Mouse (Mus musculus) CH12.LX (cell line): Measurements from ENCODE around the gene Mtx1. TPM values are rescaled to one million over a fixed set of nuclear protein-coding genes. Genes with fewer than 3 reads are reported as not detected.
A peak's percentile ranks its signal among the peaks of the same experiment; 100 is the strongest.

Experiments
- DNase-seq: peaks from one replicate; pipeline ENCODE4 v3.0.0-alpha.2; 2013; ENCODE audit errors: extremely low read depth
- H3K27ac ChIP-seq: 2 replicates; pipeline ENCODE4 v1.5.1; 2012; ENCODE audit warnings: low read depth, mild to moderate bottlenecking, control low read depth, moderate library complexity; ENCODE audit not compliant: insufficient read depth
- H3K27me3 ChIP-seq: replicated peaks from 2 replicates; pipeline ENCODE3; 2012; ENCODE audit warnings: inconsistent platforms
- H3K36me3 ChIP-seq, 2 experiments: replicated peaks in 1 of 2; 2 replicates each; pipeline versions ENCODE3 to v1.6.1; 2012; ENCODE audit warnings: inconsistent platforms in 1 of 2, low read length in 1 of 2, mild to moderate bottlenecking in 1 of 2, mixed read lengths in 1 of 2, moderate library complexity in 1 of 2; ENCODE audit not compliant: control insufficient read depth in 1 of 2, insufficient read depth in 1 of 2
- H3K4me1 ChIP-seq, 2 experiments: 2 replicates each; pipeline ENCODE4 v1.6.1; 2012; ENCODE audit warnings: inconsistent platforms in 1 of 2, moderate library complexity in 1 of 2; ENCODE audit not compliant: insufficient read depth in 2 of 2, control insufficient read depth in 1 of 2
- H3K4me2 ChIP-seq: 2 replicates; pipeline ENCODE4 v1.6.1; 2012; ENCODE audit warnings: low read depth, mild to moderate bottlenecking, control low read depth; ENCODE audit not compliant: poor library complexity, insufficient read depth, severe bottlenecking
- H3K4me3 ChIP-seq, 3 experiments: fragments of 150-350 bp in 1 of 3; sonication (generic) in 1 of 3; replicated peaks in 1 of 3; 2 replicates each; pipeline versions ENCODE3 to v1.5.1; 2011 to 2012; ENCODE audit warnings: low read depth in 2 of 3, low read length in 2 of 3, mild to moderate bottlenecking in 2 of 3, moderate library complexity in 2 of 3, control low read depth in 1 of 3, improper control_type of control experiment in 1 of 3, inconsistent platforms in 1 of 3, mixed read lengths in 1 of 3; ENCODE audit not compliant: poor library complexity in 1 of 3
- H3K79me2 ChIP-seq: replicated peaks from 2 replicates; pipeline ENCODE4 v1.6.1; 2012; ENCODE audit warnings: mild to moderate bottlenecking, moderate library complexity; ENCODE audit not compliant: control insufficient read depth, poor library complexity, insufficient read depth, severe bottlenecking; ENCODE audit errors: extremely low read depth
- H3K9ac ChIP-seq: 2 replicates; pipeline ENCODE4 v1.6.1; 2012; ENCODE audit warnings: low read depth, mild to moderate bottlenecking, control low read depth, moderate library complexity; ENCODE audit not compliant: insufficient read depth
- H3K9me3 ChIP-seq: replicated peaks from 2 replicates; pipeline ENCODE3; 2012; ENCODE audit warnings: low read length, inconsistent platforms, mixed read lengths
- BHLHE40 ChIP-seq: IDR thresholded peaks from 2 replicates; pipeline ENCODE4 v1.6.1; 2011; ENCODE audit warnings: mild to moderate bottlenecking, low read depth, low read length, improper control_type of control experiment
- CHD1 ChIP-seq: IDR thresholded peaks from 2 replicates; pipeline ENCODE4 v1.6.1; 2012; ENCODE audit warnings: low read depth, low read length, improper control_type of control experiment, inconsistent platforms
- CHD2 ChIP-seq: IDR thresholded peaks from 2 replicates; pipeline ENCODE4 v1.6.1; 2011; ENCODE audit warnings: low read length, improper control_type of control experiment
- E2F4 ChIP-seq: IDR thresholded peaks from 2 replicates; pipeline ENCODE4 v1.6.1; 2011; ENCODE audit warnings: low read depth, low read length, improper control_type of control experiment; ENCODE audit not compliant: insufficient replicate concordance
- ETS1 ChIP-seq: conservative IDR thresholded peaks from 2 replicates; pipeline ENCODE4 v1.6.1; 2012; ENCODE audit warnings: low read depth, mild to moderate bottlenecking, inconsistent platforms, low read length, improper control_type of control experiment, moderate library complexity
- GABPA ChIP-seq: IDR thresholded peaks from 2 replicates; pipeline ENCODE4 v1.6.1; 2012; ENCODE audit warnings: low read depth, low read length, improper control_type of control experiment, inconsistent platforms; ENCODE audit not compliant: insufficient replicate concordance
- HCFC1 ChIP-seq: IDR thresholded peaks from 2 replicates; pipeline ENCODE4 v1.6.1; 2012; ENCODE audit warnings: low read depth, mild to moderate bottlenecking, inconsistent platforms, low read length, improper control_type of control experiment
- IRF4 ChIP-seq: IDR thresholded peaks from 2 replicates; pipeline ENCODE4 v1.6.1; 2014; ENCODE audit warnings: low read depth, mild to moderate bottlenecking, inconsistent platforms, low read length, improper control_type of control experiment
- JUND ChIP-seq: conservative IDR thresholded peaks from 2 replicates; pipeline ENCODE4 v1.6.1; 2011; ENCODE audit warnings: low read depth, low read length, improper control_type of control experiment
- KAT2A ChIP-seq: IDR thresholded peaks from 2 replicates; pipeline ENCODE4 v1.6.1; 2012; ENCODE audit warnings: low read length, improper control_type of control experiment, inconsistent platforms; ENCODE audit not compliant: insufficient replicate concordance
- MAFK ChIP-seq: IDR thresholded peaks from 2 replicates; pipeline ENCODE4 v1.6.1; 2011; ENCODE audit warnings: low read length, improper control_type of control experiment; ENCODE audit not compliant: insufficient replicate concordance
- MAZ ChIP-seq: IDR thresholded peaks from 2 replicates; pipeline ENCODE4 v1.6.1; 2012; ENCODE audit warnings: low read depth, mild to moderate bottlenecking, inconsistent platforms, low read length, improper control_type of control experiment, moderate library complexity
- MEF2A ChIP-seq: IDR thresholded peaks from 2 replicates; pipeline ENCODE4 v1.6.1; 2014; ENCODE audit warnings: low read depth, mild to moderate bottlenecking, inconsistent platforms, low read length, improper control_type of control experiment, borderline replicate concordance
- MXI1 ChIP-seq: IDR thresholded peaks from 2 replicates; pipeline ENCODE4 v1.6.1; 2011; ENCODE audit warnings: mild to moderate bottlenecking, low read depth, low read length, improper control_type of control experiment
- MYC ChIP-seq: IDR thresholded peaks from 2 replicates; pipeline ENCODE4 v1.6.1; 2011; ENCODE audit warnings: low read depth, mild to moderate bottlenecking, improper control_type of control experiment, low read length
- NRF1 ChIP-seq: IDR thresholded peaks from 2 replicates; pipeline ENCODE4 v1.6.1; 2014; ENCODE audit warnings: low read depth, mild to moderate bottlenecking, inconsistent platforms, low read length, improper control_type of control experiment, moderate library complexity
- PAX5 ChIP-seq: IDR thresholded peaks from 2 replicates; pipeline ENCODE4 v1.6.1; 2012; ENCODE audit warnings: low read length, inconsistent platforms, mixed read lengths
- POLR2A ChIP-seq: IDR thresholded peaks from 2 replicates; pipeline ENCODE4 v1.6.1; 2011; ENCODE audit warnings: low read depth, mild to moderate bottlenecking, improper control_type of control experiment, low read length
- POLR2AphosphoS2 ChIP-seq: IDR thresholded peaks from 2 replicates; pipeline ENCODE4 v1.6.1; 2011; ENCODE audit warnings: low read depth, low read length, improper control_type of control experiment
- RAD21 ChIP-seq: IDR thresholded peaks from 2 replicates; pipeline ENCODE4 v1.6.1; 2011; ENCODE audit warnings: low read depth, mild to moderate bottlenecking, low read length, improper control_type of control experiment, moderate library complexity
- SIN3A ChIP-seq: IDR thresholded peaks from 2 replicates; pipeline ENCODE4 v1.6.1; 2012; ENCODE audit warnings: low read length, improper control_type of control experiment, inconsistent platforms
- SMC3 ChIP-seq: IDR thresholded peaks from 2 replicates; pipeline ENCODE4 v1.6.1; 2011; ENCODE audit warnings: low read depth, low read length, improper control_type of control experiment
- TBP ChIP-seq: conservative IDR thresholded peaks from 2 replicates; pipeline ENCODE4 v1.6.1; 2011; ENCODE audit warnings: low read depth, low read length, improper control_type of control experiment
- UBTF ChIP-seq: IDR thresholded peaks from 2 replicates; pipeline ENCODE4 v1.6.1; 2012; ENCODE audit warnings: low read depth, mild to moderate bottlenecking, inconsistent platforms, low read length, improper control_type of control experiment, moderate library complexity
- USF1 ChIP-seq: IDR thresholded peaks from 2 replicates; pipeline ENCODE4 v1.6.1; 2014; ENCODE audit warnings: low read depth, mild to moderate bottlenecking, inconsistent platforms, low read length, improper control_type of control experiment
- USF2 ChIP-seq: conservative IDR thresholded peaks from 2 replicates; pipeline ENCODE4 v1.6.1; 2011; ENCODE audit warnings: low read depth, low read length, improper control_type of control experiment
- ZC3H11A ChIP-seq: IDR thresholded peaks from 2 replicates; pipeline ENCODE4 v1.6.1; 2012; ENCODE audit warnings: low read depth, mild to moderate bottlenecking, inconsistent platforms, low read length, improper control_type of control experiment
- ZKSCAN1 ChIP-seq: IDR thresholded peaks from 2 replicates; pipeline ENCODE4 v1.6.1; 2012; ENCODE audit warnings: low read depth, inconsistent platforms, low read length, improper control_type of control experiment, borderline replicate concordance
- dilution Hi-C: fragments of 300-500 bp; cut with MboI; formaldehyde crosslinking; loops from 2 replicates; pipeline ENCODE4 v1.14.3; 2020; ENCODE audit warnings: low sequenced_read_pairs; ENCODE audit not compliant: extremely low pct_unique_long_range_greater_than_20kb, extremely low pct_ligation_motif_present
- in situ Hi-C: fragments of 300-500 bp; cut with MboI; formaldehyde crosslinking; loops from 3 replicates; pipeline ENCODE4 v1.14.3; 2019; ENCODE audit warnings: low sequenced_read_pairs, low pct_ligation_motif_present, low pct_unique_long_range_greater_than_20kb, mixed read lengths
- polyA plus RNA-seq: library from polyadenylated mRNA; unstranded; fragments of >175 nt; gene quantifications from 2 replicates; pipeline ENCODE4 v1.2.1, GENCODE M21; 2012; ENCODE audit warnings: low read depth; ENCODE audit not compliant: insufficient read length
- total RNA-seq, 2 experiments: library from RNA; depleted of rRNA; stranded (reverse); fragments of 300-350 nt in 1 of 2; fragments of >200 nt in 1 of 2; gene quantifications; 2 replicates each; pipeline ENCODE4 v1.2.3; 2012 to 2014

The Mtx1 gene
- total and polyA plus RNA-seq, 3 experiments: 162 to 299 (median 205) TPM

DNA sequence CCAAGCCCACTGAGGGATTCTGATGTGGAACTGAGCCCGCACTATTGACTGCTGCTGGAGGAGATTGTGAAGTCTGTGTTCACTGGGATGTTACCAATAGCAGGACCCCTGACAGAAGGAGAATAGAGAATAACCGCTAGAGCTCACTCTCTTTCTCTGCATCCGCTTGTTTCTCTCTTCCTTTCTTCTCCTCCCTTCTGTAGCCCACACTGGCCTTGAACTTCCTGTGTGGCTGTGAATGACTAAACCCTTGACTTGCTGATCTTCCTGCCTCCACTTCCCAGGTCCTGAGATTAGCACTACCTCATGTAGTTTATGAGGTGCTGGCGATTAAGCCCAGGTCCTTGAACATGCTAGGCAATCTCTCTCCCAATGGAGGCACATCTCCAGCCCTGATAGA is 20.6 kb upstream of the Mtx1 start:
- no peak for DNase-seq
- peak overlapping the region; percentile 86 for H3K4me2 ChIP-seq
- peaks cover 10 to 78% of the 10 kb centered on the region in 2 experiments for H3K4me1 ChIP-seq
- peak overlapping the region; percentile 47 for H3K27ac ChIP-seq
- H3K9me3 ChIP-seq: no peaks in the 10 kb centered on the region
- H3K27me3 ChIP-seq: no peaks in the 10 kb centered on the region
- peak overlapping the region; percentile 90 for H3K9ac ChIP-seq
- dilution Hi-C loops: no loop called here
- TF ChIP-seq E2F4 (no peak), USF1 (no peak), JUND (no peak), POLR2A (peak; percentile 22), KAT2A (no peak)
- TF ChIP-seq, all 38 proteins: peak for 1
- in situ Hi-C loops: loop anchor here (5.0 kb wide), 1 partner anchor 50 kb away; no protein-coding TSS in a partner anchor
- peak overlapping the region; percentile 75 to 84 (median 80) for H3K4me3 ChIP-seq
- H3K36me3 ChIP-seq: peaks cover 14 to 27% of the 10 kb centered on the region in 2 experiments
- peaks cover 17% of the 10 kb centered on the region for H3K79me2 ChIP-seq

- no peaks in the 10 kb centered on the region for H3K9me3 ChIP-seq
- peak within 1 kb of the TSS; percentile 75 to 84 (median 80) for H3K4me3 ChIP-seq
- in situ Hi-C loops (loop anchor here (5.0 kb wide), 1 partner anchor 51 kb away; no protein-coding TSS in a partner anchor), dilution Hi-C loops (no loop called here)
- H3K36me3 ChIP-seq: peaks cover 22 to 36% of the 10 kb centered on the region in 2 experiments
- H3K4me1 ChIP-seq: peaks cover 10 to 72% of the 10 kb centered on the region in 2 experiments
- H3K79me2 ChIP-seq: peaks cover 17% of the 10 kb centered on the region
- no peaks in the 10 kb centered on the region for H3K27me3 ChIP-seq
- peak within 1 kb of the TSS; percentile 90 for H3K9ac ChIP-seq
- peak within 1 kb of the TSS; percentile 48 for H3K27ac ChIP-seq
- DNase-seq: peak; percentile 94
- H3K4me2 ChIP-seq: peak within 1 kb of the TSS; percentile 87
- TF ChIP-seq BHLHE40: no peak; the same call in 1 of the 2 replicates
- no peak for TF ChIP-seq MAZ
- no peak; the same call in 1 of the 2 replicates for TF ChIP-seq IRF4
- peak; percentile 20; the same call in 1 of the 2 replicates for TF ChIP-seq GABPA
- peak; percentile 56 for TF ChIP-seq RAD21
- 0 out of 2 replicates have a peak, but pooled peaks have one; percentile 15 for TF ChIP-seq MEF2A
- peak; percentile 66; the same call in 1 of the 2 replicates for TF ChIP-seq E2F4
- TF ChIP-seq USF2: no peak
- TF ChIP-seq NRF1: peak; percentile 87
- TF ChIP-seq MYC: peak; percentile 92; the same call in 1 of the 2 replicates
- peak; percentile 86 for TF ChIP-seq SIN3A
- peak; percentile 87 for TF ChIP-seq POLR2A
- TF ChIP-seq CHD2: no peak
- TF ChIP-seq TBP: peak; percentile 64
- no peak for TF ChIP-seq PAX5
- peak; percentile 60; the same call in 1 of the 2 replicates for TF ChIP-seq UBTF
- no peak for TF ChIP-seq ZKSCAN1
- TF ChIP-seq MAFK: no peak
- no peak for TF ChIP-seq CHD1
- TF ChIP-seq HCFC1: peak; percentile 76
- TF ChIP-seq KAT2A: peak; percentile 64; the same call in 1 of the 2 replicates
- no peak; the same call in 1 of the 2 replicates for TF ChIP-seq POLR2AphosphoS2
- no peak for TF ChIP-seq ZC3H11A
- TF ChIP-seq JUND: no peak
- peak; percentile 60 for TF ChIP-seq SMC3
- TF ChIP-seq MXI1: peak; percentile 88; the same call in 1 of the 2 replicates
- no peak for TF ChIP-seq ETS1
Observed at GRCm38 (mm10) chr3:89246261-89247100, 19.6 kb upstream of the Mtx1 start, which contains the start of gene Trim46. Trim46 (minus strand) TSS chr3:89246309.
